Mouse (Mus musculus) spleen, adult 10 weeks (tissue): ENCODE measurements around the gene Rad23a. TPM values are rescaled to one million over a fixed set of nuclear protein-coding genes. Genes with fewer than 3 reads are reported as not detected.

Source experiments
- polyA plus RNA-seq: library from polyadenylated mRNA; stranded (reverse); fragments of 350-450 nt; fragmentation: Illumina TruSeq; extraction: RNeasy Lipid Tissue Mini Kit (QIAGEN cat#74804); gene quantifications from one replicate; pipeline ENCODE4 v1.2.3, GENCODE M21; 2015; ENCODE audit warnings: low replicate concordance; ENCODE audit not compliant: insufficient read depth

Gene Rad23a
- 62.4 TPM for polyA plus RNA-seq

DNA sequence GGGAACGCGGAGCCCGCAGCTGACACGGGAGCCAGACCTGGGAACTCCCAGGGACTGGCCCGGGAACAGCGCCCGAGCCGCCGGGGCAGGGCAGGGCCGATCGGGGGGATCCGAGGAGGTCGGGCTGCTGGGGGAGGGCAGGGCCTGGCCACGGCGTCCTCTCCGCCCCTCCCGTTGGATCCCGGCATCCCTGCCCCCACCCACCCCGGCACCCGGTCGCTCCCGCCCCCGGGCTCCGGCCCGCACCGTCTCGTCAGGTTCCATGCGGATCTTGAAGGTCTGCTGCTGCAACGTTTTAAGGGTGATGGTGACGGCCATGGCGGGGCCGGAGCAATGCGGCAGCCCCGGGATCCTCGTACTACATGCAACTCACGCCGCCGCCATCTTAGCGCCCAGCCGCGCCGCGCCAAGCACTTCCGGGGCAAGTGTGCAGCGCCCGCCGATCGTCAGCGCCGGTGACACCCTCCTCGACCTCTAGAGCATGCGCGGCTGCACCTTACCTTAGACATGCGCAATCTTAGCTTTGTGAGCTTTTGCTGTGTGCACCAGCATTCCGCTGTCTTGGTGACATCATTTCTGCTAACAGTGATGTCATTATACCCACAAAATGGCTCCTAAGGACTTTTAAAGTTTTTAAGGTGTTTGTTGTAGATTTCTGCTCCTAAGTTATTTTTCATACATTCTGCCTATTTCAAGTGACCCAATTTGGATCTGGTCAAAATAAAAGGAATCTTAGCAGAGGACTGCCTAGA, at the start of gene Rad23a:
TSS of gene Rad23a (minus strand) at position 418 of the 752 bp plus-strand sequence.

DNA sequence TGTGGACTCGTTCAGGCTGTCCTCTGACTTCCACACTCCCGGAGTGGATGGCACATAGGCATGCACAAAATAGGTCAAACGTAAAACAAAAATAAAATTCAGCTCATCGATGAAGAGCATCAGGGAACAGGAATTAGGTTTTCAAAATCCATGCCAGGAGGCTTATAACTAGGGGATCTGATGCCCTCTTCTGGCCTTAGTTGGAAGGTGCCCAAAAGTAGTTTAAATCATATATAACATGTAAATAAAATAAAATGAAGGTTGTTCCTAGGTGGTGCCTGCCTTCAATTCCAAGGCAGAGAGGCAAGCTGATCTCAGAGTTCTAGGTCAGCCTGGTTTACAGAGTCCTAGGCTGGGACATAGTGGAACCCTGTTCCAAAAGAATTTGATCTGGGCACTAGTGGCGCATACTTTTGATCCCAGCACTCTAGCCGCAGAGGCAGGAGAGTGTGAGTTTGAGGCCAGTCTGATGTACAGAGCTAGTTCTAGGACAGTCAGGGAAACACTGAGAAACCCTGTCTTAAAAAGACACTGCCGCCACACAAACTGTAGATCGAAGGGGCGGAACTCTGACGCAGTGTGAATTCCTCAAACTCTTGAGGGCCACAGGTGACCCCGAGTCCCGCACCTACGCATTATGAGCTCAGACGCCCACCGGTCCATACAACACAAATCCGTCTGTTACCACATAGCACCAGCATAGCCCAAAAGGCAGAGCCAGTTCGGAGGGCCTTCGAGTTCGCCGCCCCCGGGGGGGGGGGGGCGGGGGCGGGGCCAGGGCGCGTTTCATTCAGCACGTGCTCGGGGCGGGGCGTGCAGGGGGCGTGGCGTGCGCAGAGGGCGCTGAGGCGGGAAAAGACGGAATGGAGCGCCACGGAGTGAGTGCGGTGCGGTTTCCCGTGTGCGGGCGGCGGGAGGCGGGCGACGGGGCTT, 31.2 kb upstream of the Rad23a start, which contains the start of gene Syce2:
TSS of gene Syce2 (plus strand) at position 736 of the 933 bp plus-strand sequence.

DNA sequence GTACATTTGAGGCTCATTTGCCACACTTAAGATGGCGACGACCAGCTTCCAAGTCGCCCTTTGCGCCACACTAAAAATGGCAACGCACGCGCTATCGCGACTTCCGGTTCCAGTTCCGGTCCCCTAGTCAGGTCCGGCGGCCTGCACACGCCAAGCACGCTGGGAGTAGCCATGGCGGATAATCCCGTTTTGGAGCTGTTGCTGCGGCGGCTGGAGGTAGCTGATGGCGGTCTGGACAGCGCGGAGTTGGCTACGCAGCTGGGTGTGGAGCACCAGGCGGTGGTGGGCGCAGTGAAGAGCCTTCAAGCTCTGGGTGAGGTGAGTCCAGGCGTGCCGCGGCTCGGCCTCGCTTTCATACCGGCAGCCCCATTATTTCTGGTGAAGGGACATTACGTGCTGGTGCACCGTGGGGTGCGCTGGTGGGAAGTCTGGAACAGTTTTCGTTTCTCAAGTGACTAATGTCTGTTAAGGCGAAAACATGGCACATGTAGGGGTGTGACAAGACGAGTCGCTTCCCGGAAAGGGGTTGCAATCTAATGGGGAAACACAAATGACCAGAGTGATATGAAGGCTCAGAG, 16.5 kb upstream of the Rad23a start, which contains the start of gene Farsa:
TSS of gene Farsa (plus strand) at position 126 of the 578 bp plus-strand sequence.

DNA sequence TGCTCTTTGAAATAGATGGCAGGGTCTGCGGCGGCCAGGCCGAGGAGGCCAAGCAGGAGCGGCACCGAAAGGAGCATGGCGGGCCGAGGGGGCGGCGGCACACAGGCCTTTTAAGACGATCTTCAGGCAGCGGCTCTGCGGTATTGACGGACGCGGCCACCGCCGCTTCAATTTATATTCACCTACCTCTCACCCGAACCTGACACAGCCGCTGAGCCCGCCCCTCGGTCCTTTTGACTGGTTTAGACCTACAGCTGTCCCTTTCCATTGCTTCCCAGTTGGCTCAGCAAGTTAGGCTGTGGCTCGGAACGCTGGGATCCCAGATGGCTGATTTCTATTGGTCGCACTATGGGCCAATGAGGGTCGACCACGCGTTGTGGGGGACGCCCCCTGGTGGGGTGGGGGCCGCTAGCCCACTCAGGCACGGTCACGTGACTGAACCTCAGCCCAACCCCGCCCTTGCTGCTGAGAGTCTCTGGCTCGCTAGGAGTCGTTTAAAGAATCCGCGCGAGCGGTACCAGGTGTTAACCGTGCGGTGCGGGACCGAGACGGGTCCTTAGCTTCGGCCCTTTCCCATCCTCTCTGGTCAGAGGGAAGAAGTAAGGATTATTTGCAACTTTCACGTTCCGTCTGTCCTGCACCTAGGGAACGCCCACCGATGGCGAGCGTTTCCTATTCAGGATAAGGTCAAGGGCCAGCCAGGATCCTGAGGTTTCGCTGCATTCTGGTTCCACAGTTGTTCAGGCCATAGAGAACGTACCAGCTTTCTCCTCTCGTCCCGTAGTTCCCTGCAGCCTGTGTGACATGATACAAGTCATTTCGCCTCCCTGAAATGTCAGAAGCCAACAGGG, 6.5 kb upstream of the Rad23a start, which contains the start of gene Calr:
TSS of gene Calr (minus strand) at position 213 of the 851 bp plus-strand sequence.

DNA sequence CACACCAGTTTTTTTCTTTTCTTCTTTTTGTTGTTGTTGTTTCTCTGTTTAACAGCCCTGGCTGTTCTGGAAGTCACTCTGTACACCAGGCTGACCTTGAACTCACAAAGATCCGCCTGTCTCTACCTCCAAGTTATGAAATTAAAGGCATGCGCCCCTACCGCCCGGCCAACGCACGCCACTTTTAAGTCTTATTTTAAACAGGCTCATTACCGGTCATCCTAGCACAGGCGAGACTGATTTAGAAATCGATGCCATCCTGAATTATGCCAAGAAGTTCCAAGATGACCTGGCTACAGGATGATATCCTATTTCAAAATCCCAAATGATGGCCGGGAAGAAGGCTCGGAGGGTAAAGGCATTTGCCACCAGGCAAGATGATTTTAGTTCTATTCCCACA, 9.0 kb downstream of the Rad23a start, which contains the start of gene Gadd45gip1:
TSS of gene Gadd45gip1 (plus strand) at position 33 of the 400 bp plus-strand sequence.

DNA sequence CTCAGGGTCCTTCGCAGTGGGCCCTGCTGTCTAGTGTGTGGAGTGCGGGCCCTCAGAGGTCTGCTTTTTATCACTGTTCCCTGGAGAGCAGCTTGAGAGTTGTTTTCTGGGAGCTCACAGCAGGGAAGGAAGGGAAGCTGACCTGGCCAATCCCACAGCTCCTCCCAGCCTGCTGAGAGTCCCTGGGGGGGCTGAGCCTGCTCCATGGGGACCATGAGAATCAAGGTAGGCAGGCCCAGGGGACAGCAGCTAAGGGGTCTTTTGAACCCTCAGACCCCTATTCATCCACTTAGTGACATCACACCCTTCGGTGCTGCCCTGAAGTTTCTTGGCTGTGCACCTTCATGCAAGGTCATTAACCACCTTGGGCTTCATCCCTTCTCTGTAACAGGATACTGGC, 17.7 kb downstream of the Rad23a start, which contains the start of gene Dand5:
TSS of gene Dand5 (minus strand) at position 101 of the 400 bp plus-strand sequence.

DNA sequence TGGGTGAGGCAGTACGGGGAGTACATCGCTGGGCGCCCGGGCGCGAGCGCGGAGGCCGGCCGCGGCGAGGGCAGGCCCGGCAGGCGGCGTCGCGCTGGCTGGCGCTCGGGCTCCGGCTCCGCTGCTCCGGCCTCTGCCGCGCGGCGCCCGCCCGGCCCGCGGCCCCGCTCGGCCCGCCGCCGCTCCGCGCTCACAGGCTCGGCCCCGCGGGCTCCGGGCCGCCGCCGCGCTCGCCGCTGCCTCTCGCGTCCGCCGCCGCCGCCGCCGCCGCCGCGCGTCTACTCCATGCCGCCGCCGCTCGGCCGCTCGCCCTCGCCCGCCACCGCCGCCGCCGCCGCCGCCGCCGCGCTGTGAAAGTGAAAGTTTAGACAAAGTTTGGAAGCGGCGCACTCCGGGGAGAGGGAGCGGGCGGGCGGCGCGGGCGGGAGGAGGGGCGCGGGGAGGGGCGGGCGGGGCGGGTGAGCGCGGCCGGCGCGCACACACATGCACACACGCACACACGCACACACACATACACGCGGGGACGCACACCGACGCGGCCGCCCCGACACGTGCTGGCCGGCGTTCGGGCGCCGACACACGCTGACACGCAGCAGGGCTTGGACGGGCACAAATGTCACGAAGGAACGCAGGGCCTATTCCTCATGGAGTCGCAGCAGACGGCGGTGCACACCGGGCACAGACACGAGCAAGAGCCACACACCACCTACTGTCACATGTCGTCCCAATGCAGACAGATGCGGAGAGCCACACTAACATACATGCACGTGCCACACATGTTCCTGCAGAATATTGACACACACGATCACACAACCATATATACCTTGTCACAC, 40.2 kb downstream of the Rad23a start, which contains the start of gene Nfix:
TSS of gene Nfix (minus strand) at position 346 of the 833 bp plus-strand sequence.

Other genes with a start within 250 kb of the Rad23a start
- gene Ier2, start 177.8 kb downstream of the Rad23a start, polyA plus RNA-seq = 6.3 TPM
- 68.9 TPM for gene Trmt1, start 154.4 kb downstream of the Rad23a start, polyA plus RNA-seq
- gene Nacc1, start 152.8 kb downstream of the Rad23a start, polyA plus RNA-seq = 21.1 TPM
- gene Lyl1, start 139.2 kb downstream of the Rad23a start, polyA plus RNA-seq = 8.5 TPM
- 3.2 TPM for gene G430095P16Rik, start 117.7 kb downstream of the Rad23a start, polyA plus RNA-seq
- gene Nfix, start 40.3 kb downstream of the Rad23a start, polyA plus RNA-seq = 5.1 TPM
- gene Dand5, start 17.8 kb downstream of the Rad23a start, polyA plus RNA-seq = 3.8 TPM
- gene Gadd45gip1, start 9.1 kb downstream of the Rad23a start, polyA plus RNA-seq = 5.4 TPM
- gene Calr, start 6.3 kb upstream of the Rad23a start, polyA plus RNA-seq = 968 TPM
- gene Farsa, start 16.3 kb upstream of the Rad23a start, polyA plus RNA-seq = 37.0 TPM
- gene Syce2, start 31.4 kb upstream of the Rad23a start, polyA plus RNA-seq = 12.6 TPM
- gene Gcdh, start 53.3 kb upstream of the Rad23a start, polyA plus RNA-seq = 24.2 TPM
- gene Klf1, start 61.3 kb upstream of the Rad23a start, polyA plus RNA-seq = 6.7 TPM
- gene Dnase2a, start 67.9 kb upstream of the Rad23a start, polyA plus RNA-seq = 49.3 TPM
- gene Mast1, start 96.7 kb upstream of the Rad23a start, polyA plus RNA-seq = not detected
- gene Rtbdn, start 106.3 kb upstream of the Rad23a start, polyA plus RNA-seq = not detected
- gene Gm49661, start 128.8 kb upstream of the Rad23a start, polyA plus RNA-seq = not detected
- 197 TPM for gene Prdx2, start 128.9 kb upstream of the Rad23a start, polyA plus RNA-seq
- gene Rnaseh2a, start 129.1 kb upstream of the Rad23a start, polyA plus RNA-seq = 32.5 TPM
- 1.5 TPM for gene Junb, start 138.1 kb upstream of the Rad23a start, polyA plus RNA-seq
- 4.6 TPM for gene Hook2, start 149.9 kb upstream of the Rad23a start, polyA plus RNA-seq
- not detected for gene Best2, start 173.9 kb upstream of the Rad23a start, polyA plus RNA-seq
- 29.7 TPM for gene Asna1, start 184.6 kb upstream of the Rad23a start, polyA plus RNA-seq
- 112 TPM for gene Trir, start 186.2 kb upstream of the Rad23a start, polyA plus RNA-seq
- gene Tnpo2, start 196.2 kb upstream of the Rad23a start, polyA plus RNA-seq = 35.3 TPM
- 3.0 TPM for gene Fbxw9, start 219.4 kb upstream of the Rad23a start, polyA plus RNA-seq
- not detected for gene Gm5741, start 227.3 kb upstream of the Rad23a start, polyA plus RNA-seq
- 52.7 TPM for gene Dhps, start 231.1 kb upstream of the Rad23a start, polyA plus RNA-seq
- gene Wdr83os, start 240.1 kb upstream of the Rad23a start, polyA plus RNA-seq = 54.9 TPM
- gene Wdr83, start 240.6 kb upstream of the Rad23a start, polyA plus RNA-seq = 12.5 TPM
- 132 TPM for gene Man2b1, start 242.6 kb upstream of the Rad23a start, polyA plus RNA-seq